Mouse (Mus musculus) erythroblast, embryonic 14.5 days (primary cell): ENCODE results near the gene Gucy2e.

Experiments used
- GATA1 ChIP-seq: IDR thresholded peaks from 2 replicates; pipeline ENCODE4 v1.6.1; 2012; ENCODE audit warnings: low read length, inconsistent platforms, mixed read lengths
- TAL1 ChIP-seq: IDR thresholded peaks from 3 replicates; pipeline ENCODE4 v1.6.1; 2012; ENCODE audit warnings: low read length, inconsistent platforms, mixed read lengths

GRCm38 (mm10) chr11:69254808-69255207 is 18.0 kb upstream of the Gucy2e start:
- no peak for TF ChIP-seq GATA1
- no peak for TF ChIP-seq TAL1
